7 mouse cellular contexts compared by ENCODE assay signal in the genomic region with DNA sequence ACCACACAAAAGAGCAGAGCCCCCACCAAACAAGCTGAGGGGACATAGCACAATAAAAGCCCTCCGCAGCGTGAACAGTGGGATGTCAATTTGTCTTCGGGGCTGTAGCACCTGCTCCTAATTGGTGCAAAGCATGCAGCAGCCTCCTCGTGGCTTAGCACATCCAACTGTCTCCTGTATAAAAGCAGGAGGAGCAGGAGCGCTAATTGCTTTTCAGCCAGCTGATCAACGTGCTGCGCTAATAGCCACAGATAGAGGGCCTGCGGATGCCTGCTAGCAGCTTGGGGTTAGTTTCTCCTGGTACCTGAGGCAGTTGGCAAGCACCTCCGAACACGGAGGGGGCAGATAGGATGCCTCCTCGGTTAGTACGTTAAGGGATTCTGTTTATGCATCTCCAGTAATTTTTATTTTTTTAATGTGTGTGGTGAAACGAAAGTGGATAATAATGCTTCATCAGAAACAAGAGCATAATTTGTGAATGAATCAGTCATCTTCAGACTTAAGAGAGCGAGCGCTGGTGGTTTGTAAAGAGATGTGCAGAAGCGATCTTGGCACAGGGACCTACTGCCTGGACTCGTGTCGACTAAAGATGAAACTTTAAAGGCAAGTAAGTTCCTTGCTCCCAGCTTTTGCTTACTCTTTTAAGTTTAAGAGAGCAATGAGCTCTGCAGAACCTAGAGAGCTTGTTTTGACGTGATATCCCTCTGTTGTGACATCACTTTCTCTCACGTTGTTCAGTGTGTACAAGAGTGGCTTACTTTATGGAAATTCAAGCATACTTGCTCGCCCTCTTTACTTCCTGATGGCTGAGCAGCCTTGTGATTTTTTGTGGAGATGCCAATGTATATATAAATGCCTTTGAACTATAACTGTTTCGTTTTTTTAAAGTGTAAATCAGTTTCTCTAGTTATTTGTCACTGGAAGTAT.
DNase-seq lines count a peak whose midpoint lies in the region; TF ChIP-seq lines count a peak whose summit lies in the region.

No protein-coding gene starts in this region.

- TF ChIP-seq CTCF in brain, embryonic 14.5 days (IDR thresholded peaks at IDR 0.05; ENCODE audit: borderline replicate concordance, extremely low read depth, insufficient read depth, insufficient read length), result peak; percentile 42; the same call in 1 of the 2 replicates

- DNase-seq in brain, embryonic 14.5 days (ENCODE audit: low read depth), result peak; percentile 92
- DNase-seq in cerebellum, adult 9-11 months, result peak; percentile 42
- DNase-seq in frontal cortex, postnatal 10 days (ENCODE audit: low spot score in 2 of 2), result peak; percentile 5 to 11
- DNase-seq in mesoderm, embryonic 11.5 days (ENCODE audit: low read depth, low spot score), result peak; percentile 30
- peak; percentile 15 for DNase-seq in right cerebral cortex, postnatal 4 days
- DNase-seq in spleen, adult 12 weeks (ENCODE audit: low spot score), result no peak
- no peak for DNase-seq in spleen, adult 18-20 months

- no peak for TF ChIP-seq POLR2A in brain, embryonic 14.5 days (IDR thresholded peaks at IDR 0.05; ENCODE audit: borderline replicate concordance, extremely low read depth, insufficient read depth, insufficient read length, poor library complexity, severe bottlenecking)

Comparison
In these comparisons a context has a peak if more than half of its experiments do, and no peak if none do; other contexts are left out.
1. DNase-seq: peak in brain, embryonic 14.5 days (single experiment), cerebellum, adult 9-11 months (single experiment), frontal cortex, postnatal 10 days (2 of 2), mesoderm, embryonic 11.5 days (single experiment) and right cerebral cortex, postnatal 4 days (single experiment); none in spleen, adult 12 weeks (single experiment) and spleen, adult 18-20 months (0 of 2).